In genomic region chr8:126772748-126773147, GRCm38 (mm10) we compare ENCODE assay signal across 20 mouse cellular contexts.
"Had no signal": no experiment of that assay in that cellular context is flagged by ENCODE, and none has a peak within 500 bp of the region (broad histone marks: within the 10 kb centered on the region; RNA-seq: fewer than 3 reads in every experiment).

No protein-coding gene starts in this region.

- H3K36me3 ChIP-seq: limb, embryonic 10.5 days; limb, embryonic 13.5 days; liver, embryonic 12.5 days; liver, embryonic 15.5 days; lung, embryonic 15.5 days had no signal

- H3K9ac ChIP-seq: limb, embryonic 13.5 days; liver, embryonic 12.5 days; liver, embryonic 15.5 days; lung, embryonic 15.5 days had no signal

- H3K4me3 ChIP-seq: layer of hippocampus, adult 2 months; left cerebral cortex, adult 2 months; limb, embryonic 10.5 days; limb, embryonic 13.5 days; liver, embryonic 12.5 days; liver, embryonic 15.5 days; lung, embryonic 15.5 days; megakaryocyte, embryonic 14.5 days had no signal

- H3K9me3 ChIP-seq: limb, embryonic 10.5 days; limb, embryonic 13.5 days; liver, embryonic 12.5 days; liver, embryonic 15.5 days; lung, embryonic 15.5 days had no signal

- H3K4me2 ChIP-seq: limb, embryonic 13.5 days; liver, embryonic 12.5 days; liver, embryonic 15.5 days; lung, embryonic 15.5 days; midbrain, embryonic 11.5 days had no signal

- ATAC-seq: liver, embryonic 12.5 days had no signal

- H3K4me1 ChIP-seq: lung, embryonic 15.5 days had no signal

- H3K27me3 ChIP-seq: limb, embryonic 13.5 days; liver, embryonic 12.5 days; liver, embryonic 15.5 days; lung, embryonic 15.5 days; megakaryocyte, embryonic 14.5 days had no signal

- H3K27ac ChIP-seq: kidney, postnatal 0 days; layer of hippocampus, adult 2 months; left cerebral cortex, adult 2 months; limb, embryonic 10.5 days; limb, embryonic 13.5 days; liver, embryonic 12.5 days; liver, embryonic 15.5 days; lung, embryonic 15.5 days; stomach, postnatal 0 days had no signal

- DNase-seq: layer of hippocampus, postnatal 36 days; liver; lung, adult 18-20 months; lung, postnatal 10 days; lung, postnatal 36 days; midbrain, embryonic 14.5 days; thymus, adult 2 months; thymus, postnatal 14 days; thymus, postnatal 4 days had no signal
